In the genomic region with DNA sequence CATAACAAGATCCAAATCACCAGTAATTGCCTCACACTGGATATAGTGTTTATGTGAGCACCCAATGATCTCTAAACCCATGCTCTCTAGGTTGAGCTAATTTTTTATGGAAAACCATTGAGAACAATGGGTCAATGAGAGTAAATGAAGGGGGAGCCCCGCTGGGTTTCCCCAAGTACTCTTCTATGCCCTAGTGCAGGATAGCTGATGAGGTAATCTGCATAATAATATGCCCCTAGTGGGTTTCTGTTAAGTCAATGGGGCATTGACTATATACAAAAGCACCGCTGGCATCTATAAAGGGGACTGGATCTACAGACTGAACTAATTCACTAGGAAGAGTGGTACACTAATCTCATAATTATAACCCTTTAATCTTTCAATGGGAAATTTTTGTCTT, we compare ENCODE assay signal across 16 mouse cellular contexts.
A peak's percentile ranks its signal among the peaks of the same experiment; 100 is the strongest.
DNase-seq lines count a peak whose midpoint lies in the region; ATAC-seq and TF ChIP-seq lines count a peak whose summit lies in the region.
"Had no signal": no experiment of that assay in that cellular context is flagged by ENCODE, and none has a peak within 500 bp of the region (broad histone marks: within the 10 kb centered on the region; RNA-seq: fewer than 3 reads in every experiment).

No protein-coding gene starts in this region.

- 26% methylated on average over 2 of the region's 2 CpGs for WGBS in hindbrain, embryonic 12.5 days
- WGBS in hindbrain, postnatal 0 days = 4% methylated on average over 2 of the region's 2 CpGs
- WGBS in forebrain, embryonic 15.5 days = 3% methylated on average over 2 of the region's 2 CpGs

- DNase-seq in hindbrain, postnatal 0 days (ENCODE audit: low spot score) = no peak
- DNase-seq in retina, postnatal 1 day = peak; percentile 21
- DNase-seq in retina, embryonic 14.5 days (ENCODE audit: low spot score) = no peak
- no peak for DNase-seq in gastrocnemius, postnatal 14 days
- DNase-seq: B cell, adult 2 months; cerebellum, postnatal 14 days; heart, postnatal 14 days; liver; liver, postnatal 0 days; lung, postnatal 14 days; thymus, postnatal 4 days had no signal

- no peak for TF ChIP-seq CTCF in hindbrain, postnatal 0 days (IDR thresholded peaks at IDR 0.05; ENCODE audit: low read depth)

- no peak overlapping the region for H3K4me3 ChIP-seq in hindbrain, embryonic 12.5 days
- H3K4me3 ChIP-seq in hindbrain, postnatal 0 days (ENCODE audit: low read length) = no peak overlapping the region
- H3K4me3 ChIP-seq in forebrain, embryonic 15.5 days = no peak overlapping the region
- H3K4me3 ChIP-seq: erythroblast, embryonic 14.5 days had no signal

- no peaks in the 10 kb centered on the region for H3K27me3 ChIP-seq in hindbrain, embryonic 12.5 days
- H3K27me3 ChIP-seq in hindbrain, postnatal 0 days (ENCODE audit: insufficient read depth, low read length) = no peaks in the 10 kb centered on the region
- H3K27me3 ChIP-seq in forebrain, embryonic 15.5 days = no peaks in the 10 kb centered on the region

- no peaks in the 10 kb centered on the region for H3K36me3 ChIP-seq in hindbrain, embryonic 12.5 days
- no peaks in the 10 kb centered on the region for H3K36me3 ChIP-seq in hindbrain, postnatal 0 days (ENCODE audit: insufficient read depth, low read length)
- H3K36me3 ChIP-seq in forebrain, embryonic 15.5 days = no peaks in the 10 kb centered on the region

- no peak overlapping the region for H3K4me2 ChIP-seq in hindbrain, embryonic 12.5 days (replicated peaks)
- H3K4me2 ChIP-seq in hindbrain, postnatal 0 days (ENCODE audit: low read depth, low read length) = no peak overlapping the region
- no peak overlapping the region for H3K4me2 ChIP-seq in forebrain, embryonic 15.5 days (replicated peaks)
- H3K4me2 ChIP-seq: heart, embryonic 11.5 days had no signal

- H3K27ac ChIP-seq in hindbrain, embryonic 12.5 days = no peak overlapping the region
- H3K27ac ChIP-seq in hindbrain, postnatal 0 days = no peak overlapping the region
- no peak overlapping the region for H3K27ac ChIP-seq in forebrain, embryonic 15.5 days (replicated peaks)

- 0 out of 2 replicates have a peak, but pooled peaks cover 2% of the 10 kb centered on the region for H3K4me1 ChIP-seq in hindbrain, embryonic 12.5 days
- no peaks in the 10 kb centered on the region for H3K4me1 ChIP-seq in hindbrain, postnatal 0 days (ENCODE audit: insufficient read depth, low read length)
- H3K4me1 ChIP-seq in forebrain, embryonic 15.5 days = peaks cover 8% of the 10 kb centered on the region; the same call in 1 of the 2 replicates

- peak; percentile 85 for ATAC-seq in hindbrain, embryonic 12.5 days (ENCODE audit: low FRiP score)
- ATAC-seq in hindbrain, postnatal 0 days = no peak
- ATAC-seq in forebrain, embryonic 15.5 days (replicated peaks) = peak; percentile 96
- ATAC-seq in megakaryocyte-erythroid progenitor cell, adult 5-6 weeks (replicated peaks; ENCODE audit: low FRiP score, low TSS enrichment, poor library complexity, severe bottlenecking) = no peak
- ATAC-seq: liver, postnatal 0 days had no signal

- intact Hi-C loops in gastrocnemius, postnatal 14 days (cut with DNase I; ENCODE audit: low total_unique reads) = no loop called here

- H3K9me3 ChIP-seq in hindbrain, embryonic 12.5 days (replicated peaks) = no peaks in the 10 kb centered on the region
- H3K9me3 ChIP-seq in hindbrain, postnatal 0 days (ENCODE audit: low read length) = no peaks in the 10 kb centered on the region
- no peaks in the 10 kb centered on the region for H3K9me3 ChIP-seq in forebrain, embryonic 15.5 days

- no peak overlapping the region for H3K9ac ChIP-seq in hindbrain, embryonic 12.5 days
- no peak overlapping the region for H3K9ac ChIP-seq in hindbrain, postnatal 0 days (replicated peaks; ENCODE audit: low read length)
- no peak overlapping the region for H3K9ac ChIP-seq in forebrain, embryonic 15.5 days (replicated peaks)
- H3K9ac ChIP-seq: liver, postnatal 0 days had no signal

Comparison
In these comparisons a context has a peak if more than half of its experiments do, and no peak if none do; other contexts are left out.
1. ATAC-seq: peak in hindbrain, embryonic 12.5 days (single experiment) and forebrain, embryonic 15.5 days (single experiment); none in hindbrain, postnatal 0 days (single experiment) and megakaryocyte-erythroid progenitor cell, adult 5-6 weeks (single experiment).